Mouse (Mus musculus): Measurements from ENCODE around the gene Chst8.

Chst8 gene

DNA sequence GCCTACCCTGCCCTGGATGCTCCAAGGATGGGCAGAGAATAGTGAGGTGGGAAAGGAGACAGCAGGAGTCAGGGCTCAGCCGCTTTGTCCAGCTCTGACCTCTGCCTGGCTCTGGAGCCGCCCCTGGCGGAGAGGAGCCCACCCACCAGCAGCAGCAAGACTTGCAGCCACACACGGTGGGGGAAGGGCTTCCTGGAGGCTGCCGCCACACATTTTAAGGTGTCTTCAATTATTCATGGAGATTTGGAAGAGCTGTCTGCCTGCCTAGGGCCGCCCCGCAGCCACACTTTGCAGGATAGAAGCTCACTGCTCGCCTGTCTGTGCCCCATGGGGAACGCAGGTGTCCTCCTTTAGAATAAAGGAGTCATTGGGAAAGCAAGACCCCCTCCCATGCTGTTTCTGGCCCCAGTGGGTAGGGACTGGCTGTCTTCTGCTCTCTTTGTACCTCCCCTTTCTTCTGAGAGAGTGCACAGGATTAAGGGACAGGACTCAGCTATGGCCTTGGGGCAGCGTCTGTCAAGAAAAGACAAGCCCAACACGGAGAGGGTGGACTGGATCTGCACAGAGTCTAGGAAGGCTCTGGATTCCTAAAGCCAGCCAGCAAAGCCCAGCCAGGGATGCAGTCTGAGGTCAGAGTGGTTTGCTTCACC, 95.2 kb downstream of the Chst8 start:
- DNase-seq (ENCODE audit: low read depth, low spot score): peak; percentile 43

DNA sequence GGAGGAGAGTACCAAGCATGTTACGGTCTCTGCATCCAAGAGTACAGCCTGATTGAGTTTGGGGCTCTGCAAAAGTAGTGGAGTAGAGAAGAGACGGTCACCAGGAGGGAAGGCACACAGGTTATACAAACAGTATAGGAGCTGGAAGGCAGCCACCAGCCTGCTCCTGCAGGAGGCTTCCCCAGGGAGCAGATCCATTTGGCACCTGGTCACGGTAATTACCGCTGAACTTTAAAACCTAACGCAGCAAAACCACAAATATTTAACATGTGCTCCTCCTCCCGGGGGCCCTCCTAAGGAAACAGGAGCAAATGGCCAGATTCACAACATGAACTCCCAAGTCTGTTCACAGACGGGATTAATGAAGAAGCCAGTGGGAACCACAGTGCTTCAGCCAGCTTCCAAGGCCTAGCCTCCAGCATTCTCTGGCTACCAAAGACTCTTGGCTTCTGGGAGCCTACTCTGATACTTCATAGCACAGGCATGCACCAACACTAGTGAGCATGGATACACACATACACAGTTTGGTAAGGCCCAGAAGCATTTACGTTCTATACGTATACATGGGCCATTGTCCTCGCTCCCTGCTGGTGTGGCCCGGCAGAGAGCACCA, 97.6 kb downstream of the Chst8 start:
- no peak for DNase-seq (ENCODE audit: low read depth, low spot score)

DNA sequence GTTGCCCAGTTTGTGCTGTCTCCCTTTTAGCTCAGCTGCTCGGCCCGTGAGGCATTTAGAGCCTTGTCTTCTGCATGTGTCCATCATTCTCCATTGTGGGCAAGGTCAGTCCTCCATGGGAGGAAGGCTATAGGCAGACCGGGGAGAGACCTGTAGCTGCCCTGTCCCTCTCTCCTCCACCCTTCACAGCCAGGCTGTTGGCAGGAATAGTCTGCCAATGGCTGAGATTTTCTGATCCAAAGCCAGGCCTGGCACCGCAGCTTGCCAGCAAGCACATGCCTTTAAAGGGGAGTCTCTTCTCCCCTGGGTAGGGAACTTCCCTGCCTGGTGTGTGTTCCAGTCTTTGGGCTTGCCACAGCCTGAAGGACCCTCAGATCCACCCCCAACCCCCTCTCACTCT, 103.4 kb downstream of the Chst8 start:
- no peak for DNase-seq (ENCODE audit: low read depth, low spot score)

DNA sequence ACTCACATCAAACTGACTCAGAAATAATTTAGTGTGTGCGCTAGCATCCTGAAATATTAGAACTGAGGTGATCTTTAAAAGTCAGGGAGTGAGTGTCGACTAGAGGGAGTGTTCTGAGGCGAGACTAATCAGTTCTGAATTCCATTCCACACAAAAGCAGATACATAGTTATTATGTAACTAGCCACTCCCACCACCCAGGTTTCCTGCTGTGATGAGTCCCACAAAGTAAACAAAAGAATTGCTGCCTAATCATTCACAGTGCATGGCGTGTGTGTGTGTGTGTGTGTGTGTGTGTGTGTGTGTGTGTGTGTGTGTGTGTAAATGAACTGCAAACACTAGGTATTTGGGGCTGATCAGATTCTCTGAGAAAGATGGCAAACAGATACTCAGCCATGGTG, 108.1 kb downstream of the Chst8 start:
- DNase-seq (ENCODE audit: low read depth, low spot score): peak; percentile 45

DNA sequence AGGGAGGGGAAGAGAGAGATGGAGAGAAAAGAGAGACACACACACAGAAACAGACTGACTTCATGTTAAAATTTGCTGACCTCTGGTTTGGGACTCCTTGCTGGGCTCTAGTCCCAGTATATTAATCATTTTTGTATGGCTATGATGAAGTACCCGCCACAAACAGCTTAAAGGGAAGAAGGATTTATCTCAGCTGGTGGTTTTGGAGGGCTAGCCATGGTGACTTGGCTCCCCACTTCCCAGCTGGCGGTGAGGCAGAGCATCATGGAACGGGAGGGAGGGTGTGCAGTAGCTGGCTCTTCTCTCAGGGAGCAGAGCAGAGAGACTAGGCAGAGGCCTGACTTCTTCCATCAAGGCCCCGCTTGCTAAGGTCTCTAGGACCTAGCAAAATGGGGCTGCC, 109.1 kb downstream of the Chst8 start:
- DNase-seq (ENCODE audit: low read depth, low spot score): no peak

DNA sequence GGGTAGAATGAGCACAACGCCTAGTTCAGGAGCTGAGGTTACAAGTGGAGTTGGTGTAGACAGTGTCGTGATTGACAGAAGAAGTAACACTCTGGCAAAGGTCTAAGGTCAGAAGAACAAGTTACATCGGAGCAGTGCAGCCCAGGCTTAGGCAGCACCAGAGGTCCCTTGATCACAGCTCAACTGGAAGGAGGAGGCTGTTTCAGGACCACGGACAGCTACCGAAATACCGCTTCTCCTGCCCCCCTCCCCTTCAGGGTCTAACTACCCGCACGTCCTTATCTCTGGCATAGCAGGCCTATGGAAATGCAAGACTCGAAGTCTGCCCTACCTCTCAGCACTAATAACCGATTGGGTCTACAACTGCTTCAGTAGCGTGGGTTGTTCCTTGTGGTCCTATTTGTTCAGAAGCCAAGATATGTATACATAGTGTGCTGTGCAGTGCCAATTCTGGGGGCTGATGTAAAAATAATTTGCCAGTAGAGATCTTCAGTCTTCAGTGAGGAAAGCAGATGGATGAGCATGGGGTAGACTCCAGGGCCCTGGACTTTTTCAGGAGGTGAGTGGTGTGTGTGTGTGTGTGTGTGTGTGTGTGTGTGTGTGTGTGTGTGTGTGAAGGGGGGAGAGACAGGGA, 109.7 kb downstream of the Chst8 start:
- peak; percentile 68 for DNase-seq (ENCODE audit: low read depth, low spot score)

DNA sequence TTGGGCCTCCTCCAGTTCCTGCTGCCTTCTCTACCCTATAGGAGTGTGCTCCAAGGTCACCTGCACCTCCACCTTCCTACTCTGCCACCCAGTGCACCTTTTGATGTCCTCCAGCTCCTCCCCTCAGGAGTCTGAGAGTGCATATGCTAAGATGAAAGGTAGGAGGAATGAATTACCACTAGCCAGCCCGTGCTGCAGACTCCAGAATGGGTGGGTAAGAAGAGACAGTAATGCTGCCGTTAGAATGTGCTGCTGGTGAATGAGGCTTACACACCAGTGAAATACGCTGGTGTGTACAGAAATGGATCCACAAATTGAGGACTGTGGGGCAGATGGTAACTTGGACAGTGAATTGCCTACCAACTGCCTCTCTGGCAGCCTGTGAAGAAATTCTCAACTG, 112.6 kb downstream of the Chst8 start:
- no peak for DNase-seq (ENCODE audit: low read depth, low spot score)

DNA sequence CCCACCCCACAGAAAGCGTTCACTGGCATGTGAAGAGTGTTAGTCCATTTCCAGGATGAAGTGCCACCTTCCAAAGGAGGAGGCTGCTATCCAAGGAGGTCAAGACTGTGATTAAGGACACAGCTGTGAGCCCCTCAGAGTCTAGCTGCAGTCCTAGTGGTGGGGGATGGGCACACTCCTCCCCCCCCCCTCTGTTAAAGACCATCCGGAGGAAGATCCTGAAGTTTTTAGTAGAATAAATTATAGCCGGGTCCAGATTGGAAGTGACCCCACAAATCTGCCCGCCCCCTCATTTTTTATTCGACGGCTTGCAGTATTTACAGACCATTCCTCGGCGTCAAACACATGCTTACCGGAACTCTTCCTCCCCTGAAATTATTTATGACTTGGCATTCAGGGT, 114.3 kb downstream of the Chst8 start:
- DNase-seq (ENCODE audit: low read depth, low spot score): no peak

DNA sequence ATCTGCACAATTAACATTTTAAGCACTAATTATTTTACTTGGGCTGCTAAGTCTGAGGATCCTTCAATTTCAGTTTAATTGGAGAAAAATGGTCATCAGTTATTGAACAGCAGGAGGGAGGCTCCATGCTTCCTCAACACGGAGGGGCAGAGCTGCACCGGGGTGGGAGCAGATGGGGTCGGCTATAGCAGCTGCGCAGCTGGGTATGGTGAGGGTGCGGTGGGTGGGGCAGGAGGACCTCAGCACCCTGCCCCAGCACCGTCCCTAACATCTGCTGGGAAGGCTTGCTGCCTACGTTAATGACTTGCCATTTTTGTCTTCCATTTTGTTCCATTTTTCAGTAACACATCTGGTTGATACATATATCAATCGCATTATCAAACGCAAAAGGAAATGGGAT, 116.4 kb downstream of the Chst8 start:
- DNase-seq (ENCODE audit: low read depth, low spot score): no peak

DNA sequence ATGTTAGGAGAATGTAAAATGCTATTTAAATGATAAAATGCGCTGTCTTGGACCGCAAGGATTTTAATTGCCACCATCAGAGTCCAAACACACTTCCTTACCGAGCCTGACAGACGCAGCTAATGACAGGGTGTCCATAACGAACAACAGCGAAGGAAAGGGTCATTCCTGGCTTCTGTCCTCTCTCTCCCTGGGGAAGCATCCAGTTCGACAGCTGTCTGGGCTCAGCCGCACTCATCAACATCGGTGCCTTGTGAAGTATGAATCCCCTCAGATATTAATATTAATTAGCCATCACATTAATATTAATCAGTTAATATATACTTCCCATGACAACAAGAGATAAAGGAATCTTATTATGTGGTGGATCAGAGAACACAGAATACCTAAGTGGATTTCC, 117.6 kb downstream of the Chst8 start:
- no peak for DNase-seq (ENCODE audit: low read depth, low spot score)

DNA sequence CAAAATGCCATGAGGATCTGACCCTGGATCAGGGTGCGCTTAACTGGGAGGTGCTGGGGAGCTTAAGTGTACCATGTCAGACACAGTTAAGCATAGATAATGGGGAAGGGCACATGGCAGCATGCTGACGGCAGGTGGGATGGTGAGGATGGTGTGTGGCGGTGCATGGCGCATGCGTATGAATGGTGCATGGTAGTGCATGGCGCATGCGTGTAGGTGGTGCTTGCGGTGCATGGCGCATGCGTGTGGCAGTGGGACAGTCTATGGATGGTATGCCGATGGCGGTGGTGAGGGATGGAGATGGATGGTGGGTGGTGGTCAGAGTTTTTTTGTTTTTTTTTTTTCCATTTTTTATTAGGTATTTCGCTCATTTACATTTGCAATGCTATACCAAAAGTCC, 118.6 kb downstream of the Chst8 start:
- peak; percentile 69 for DNase-seq (ENCODE audit: low read depth, low spot score)

DNA sequence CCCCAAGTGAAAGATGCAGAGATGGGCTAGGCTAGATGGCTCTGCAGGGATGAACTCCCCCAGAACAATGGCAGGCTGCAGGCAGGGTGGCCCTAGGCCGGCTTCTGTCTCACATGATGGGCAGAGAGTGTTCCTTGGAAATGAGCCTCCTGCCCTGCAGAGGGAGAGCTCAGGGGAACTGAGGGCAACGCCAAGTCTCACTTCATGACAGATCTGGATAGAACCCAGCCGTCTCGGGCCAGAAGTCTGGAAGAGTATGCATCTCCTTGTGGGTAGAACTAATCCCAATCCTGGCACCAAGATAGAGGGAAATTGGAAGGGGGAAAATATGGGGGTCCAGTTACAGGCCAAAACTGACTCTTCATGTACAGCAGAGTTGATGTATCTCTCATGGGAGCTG, 119.4 kb downstream of the Chst8 start:
- no peak for DNase-seq (ENCODE audit: low read depth, low spot score)

DNA sequence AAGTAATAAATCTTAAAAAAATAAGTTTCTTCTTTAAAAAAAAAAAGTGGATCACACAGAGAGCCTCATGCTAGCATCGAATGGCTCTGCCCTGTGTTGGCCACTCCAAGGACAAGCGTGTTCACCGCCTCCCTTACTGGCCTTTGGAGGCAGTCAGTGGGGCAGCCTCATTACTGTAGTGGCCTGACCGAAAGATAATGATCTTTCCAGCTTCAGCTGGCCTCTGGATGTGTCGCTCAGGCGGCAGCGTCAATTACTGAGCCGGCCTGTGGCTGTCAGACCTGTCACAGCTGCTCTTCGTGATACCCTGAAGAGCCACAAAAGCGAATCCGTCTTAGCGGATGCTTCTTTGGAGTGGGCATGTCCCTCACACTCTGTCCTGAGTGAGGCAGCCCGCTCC, 122.4 kb downstream of the Chst8 start:
- no peak for DNase-seq (ENCODE audit: low read depth, low spot score)

DNA sequence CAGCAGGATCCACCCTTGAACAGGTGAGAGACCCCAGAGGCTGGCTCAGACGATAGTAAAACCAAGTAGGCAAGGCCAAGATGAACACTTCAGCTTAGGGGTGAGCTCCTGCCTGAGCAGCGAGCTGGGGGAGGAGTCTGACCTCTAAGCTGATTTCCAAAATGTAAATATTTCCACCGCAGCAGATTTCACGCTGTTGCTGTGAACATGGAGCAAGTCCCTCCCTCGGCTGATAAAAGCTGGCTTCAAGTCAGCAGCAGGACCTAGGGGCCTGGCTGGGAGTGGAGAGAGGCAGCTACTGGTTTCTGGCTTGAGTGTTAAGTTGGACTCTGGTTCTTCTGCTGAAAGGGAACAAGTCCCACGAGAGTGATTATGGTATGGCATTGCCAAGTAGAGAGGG, 123.5 kb downstream of the Chst8 start:
- DNase-seq (ENCODE audit: low read depth, low spot score): no peak

DNA sequence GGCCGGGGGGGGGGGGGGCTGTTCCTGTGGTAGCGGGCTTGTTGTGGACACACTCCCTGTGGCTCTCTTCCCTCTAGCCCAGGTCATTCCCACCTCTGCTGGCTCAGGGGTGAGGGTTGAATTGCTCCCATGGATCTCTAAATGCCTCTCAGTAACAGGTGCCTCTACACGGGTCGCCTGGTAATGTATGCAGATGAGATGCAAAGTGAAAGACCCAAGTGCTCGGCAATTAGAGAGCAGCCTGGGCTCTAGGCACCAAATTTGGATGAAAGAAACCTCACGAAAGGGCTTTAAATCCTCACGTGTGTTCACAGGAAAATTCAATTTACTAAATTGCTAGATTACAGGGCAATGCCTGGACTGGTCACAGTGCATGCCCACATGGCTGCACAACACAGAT, 126.7 kb downstream of the Chst8 start:
- DNase-seq (ENCODE audit: low read depth, low spot score): no peak

DNA sequence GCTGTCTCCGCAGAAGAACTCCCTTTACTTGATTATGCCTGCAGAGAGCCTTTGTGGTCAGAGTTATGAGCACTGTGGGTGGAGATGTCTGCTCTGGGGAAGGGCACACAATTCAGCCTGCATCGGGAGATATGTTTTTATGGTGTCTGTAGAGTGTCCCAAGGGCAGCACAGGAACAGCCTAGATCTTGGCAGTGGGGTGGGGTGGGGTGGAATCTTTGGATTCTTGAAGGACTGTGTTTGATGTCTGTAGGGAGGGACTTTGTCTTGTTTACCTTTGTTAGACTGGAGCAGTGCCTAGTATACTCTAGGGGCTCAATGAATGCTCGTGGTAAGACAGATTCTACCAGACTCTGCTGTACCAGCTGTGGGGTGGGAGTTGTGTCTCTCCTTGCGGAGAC, 127.3 kb downstream of the Chst8 start:
- no peak for DNase-seq (ENCODE audit: low read depth, low spot score)

DNA sequence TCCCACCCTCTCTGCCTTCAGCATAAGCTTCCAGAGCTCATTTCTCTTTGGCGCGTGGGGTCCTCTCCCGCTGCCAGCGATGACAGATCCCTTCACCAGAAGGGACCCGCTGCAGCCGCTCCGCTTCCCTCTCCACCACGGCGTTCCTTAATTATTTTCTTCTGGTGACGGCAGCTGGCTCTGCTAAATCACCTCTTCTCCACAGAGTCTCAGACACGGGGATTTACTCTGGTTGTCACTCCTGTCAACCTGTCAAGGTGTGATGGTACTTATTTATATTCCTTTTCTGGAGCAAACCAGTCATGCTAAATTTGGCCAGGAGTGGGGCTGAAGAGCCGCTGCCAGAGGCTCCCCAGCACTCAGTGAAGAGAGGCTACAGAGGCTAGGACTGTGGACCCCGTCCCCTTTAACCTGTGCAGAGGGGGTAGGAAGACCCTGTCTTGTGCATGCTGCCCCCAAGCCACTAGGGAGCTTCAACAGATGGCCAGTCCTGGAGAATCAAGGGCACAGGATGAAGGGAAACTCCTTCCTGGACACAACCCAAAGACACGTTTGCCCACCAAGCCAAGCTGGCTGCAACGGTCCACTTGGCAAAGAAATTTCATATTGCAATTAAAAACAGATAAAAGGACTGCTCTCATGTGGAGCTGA, 131.6 kb downstream of the Chst8 start:
- DNase-seq (ENCODE audit: low read depth, low spot score): no peak

DNA sequence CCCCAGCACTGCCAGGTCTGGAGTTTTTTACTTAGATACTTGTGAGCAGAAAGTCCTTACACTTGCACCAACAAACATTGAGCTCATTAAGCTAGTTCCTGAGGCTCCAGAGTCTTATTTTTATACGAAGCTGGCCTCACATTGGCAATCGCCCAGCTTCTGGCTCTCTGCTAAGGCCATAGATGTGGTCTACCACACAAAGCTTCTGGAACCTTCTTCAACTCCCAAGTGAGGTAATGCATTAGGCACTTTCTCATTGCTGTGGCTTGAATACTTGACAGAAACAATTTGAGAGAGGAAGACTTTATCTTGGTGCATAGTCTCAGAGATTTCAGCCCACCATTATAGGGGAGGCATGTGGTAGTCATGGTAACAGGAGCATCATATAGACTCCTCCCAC, 132.6 kb downstream of the Chst8 start:
- DNase-seq (ENCODE audit: low read depth, low spot score): no peak

DNA sequence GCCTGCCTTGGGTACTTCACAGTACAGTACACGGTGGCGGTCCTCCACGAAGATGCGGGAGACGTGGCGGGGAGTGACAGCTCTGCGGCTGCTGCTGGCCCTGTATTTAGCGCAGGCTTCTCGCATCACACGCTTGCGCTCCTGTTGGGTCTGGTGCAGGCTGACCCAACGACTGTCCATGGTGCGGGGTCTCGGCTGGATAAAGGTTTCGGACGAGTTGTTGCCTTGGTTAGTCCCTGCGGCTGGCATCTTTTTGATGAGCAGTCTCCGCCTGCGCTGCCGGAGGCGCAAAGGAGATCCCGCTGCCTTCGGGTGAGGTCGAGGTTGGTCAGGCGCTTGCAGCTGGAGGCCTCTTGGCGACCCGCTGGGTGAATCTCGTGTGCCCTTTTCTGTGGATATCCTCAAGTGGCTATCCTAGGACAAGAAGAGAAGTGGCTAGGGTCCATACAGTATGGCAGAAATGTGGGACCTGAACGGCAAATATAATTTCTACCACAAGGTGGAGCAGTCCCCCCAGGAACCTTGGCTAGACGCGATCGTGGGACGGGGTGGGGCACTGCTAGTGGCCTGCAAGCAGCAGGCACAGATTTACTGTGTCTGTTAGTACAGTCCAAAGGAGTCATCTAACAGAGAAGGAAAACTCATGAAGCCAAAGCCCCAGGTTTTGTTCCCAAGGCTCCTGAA, 136.5 kb downstream of the Chst8 start:
- DNase-seq (ENCODE audit: low read depth, low spot score): peak; percentile 83

DNA sequence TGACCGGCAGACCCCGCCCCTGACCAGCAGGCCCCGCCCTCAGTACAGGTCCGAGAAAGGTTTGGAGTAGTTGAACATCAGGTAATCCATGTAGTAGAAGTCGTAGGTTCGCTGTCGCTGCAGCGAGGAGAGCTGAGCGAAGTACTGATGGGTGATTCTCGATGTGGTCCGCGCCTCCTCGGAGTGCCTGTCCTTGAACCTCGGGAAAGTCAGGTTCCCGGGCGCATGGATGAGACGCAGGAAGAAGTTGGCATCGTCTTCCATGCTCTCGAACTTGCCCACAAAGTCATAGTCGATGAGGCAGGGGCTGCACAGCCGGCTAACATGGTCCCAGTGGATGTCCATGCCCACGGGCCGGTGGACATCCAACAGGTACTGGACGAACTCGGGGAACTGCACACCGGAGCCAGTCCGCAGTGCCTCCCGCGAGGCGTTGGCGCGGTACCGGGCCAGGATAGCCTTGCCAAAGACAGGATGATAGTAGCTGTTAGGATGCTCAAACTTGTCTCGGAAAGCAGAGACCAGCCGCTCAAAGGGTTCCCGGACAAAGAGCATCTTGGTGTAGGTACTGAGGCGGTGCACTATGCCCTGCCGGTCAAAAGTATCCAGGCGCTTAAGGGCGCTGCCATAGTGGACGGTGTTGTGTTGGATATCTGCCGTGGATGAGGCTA, 137.3 kb downstream of the Chst8 start:
- no peak for DNase-seq (ENCODE audit: low read depth, low spot score)

DNA sequence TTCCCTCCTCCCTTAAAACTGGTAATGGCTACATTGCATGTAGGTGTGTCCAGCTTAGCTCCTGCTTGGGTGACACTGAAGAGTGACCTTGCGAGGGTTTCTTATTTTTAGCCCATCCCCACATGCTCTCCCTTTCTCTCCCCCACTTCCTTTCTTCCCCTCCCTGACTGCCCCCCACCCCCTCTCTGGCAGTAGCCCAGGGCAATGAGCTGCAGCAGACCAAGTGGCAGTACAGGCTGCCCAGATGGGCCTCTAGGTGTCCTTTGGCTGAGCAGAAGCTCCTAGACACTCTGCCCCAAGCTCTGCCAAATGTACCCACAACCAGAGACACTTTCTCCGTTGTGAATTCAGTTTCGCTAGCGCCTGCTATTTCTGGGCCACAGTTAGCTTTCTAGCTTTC, 139.6 kb downstream of the Chst8 start:
- no peak for DNase-seq (ENCODE audit: low read depth, low spot score)

DNA sequence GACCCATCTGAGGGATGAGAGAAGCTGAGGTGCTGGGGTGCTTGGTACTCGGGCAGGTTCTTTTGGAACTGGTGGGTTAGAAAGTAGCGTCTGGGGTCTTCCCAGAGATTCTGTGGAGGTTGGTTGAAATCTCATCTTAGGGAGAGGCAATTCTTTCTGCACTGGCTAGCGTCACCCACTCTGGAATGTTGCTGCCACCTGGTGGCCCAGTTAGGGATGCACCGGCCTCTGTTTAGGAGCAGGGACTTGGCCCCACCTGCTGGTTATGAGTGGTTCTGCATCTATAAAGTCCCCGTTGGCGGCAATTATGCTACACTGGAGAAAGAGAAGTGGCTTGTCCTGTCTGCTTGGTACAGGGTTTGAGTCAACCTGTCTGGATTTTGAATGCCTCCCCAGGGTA, 140.6 kb downstream of the Chst8 start:
- DNase-seq (ENCODE audit: low read depth, low spot score): peak; percentile 87
